Mouse (Mus musculus): ENCODE results near the gene Blzf1. TPM values are rescaled to one million over a fixed set of nuclear protein-coding genes. Genes with fewer than 3 reads are reported as not detected.

Blzf1 gene
- polyA plus RNA-seq, 1 experiment from 2014 or later: 34.3 TPM

Other genes with a start within 250 kb of the Blzf1 start
- gene Sell, start 245.5 kb downstream of the Blzf1 start, polyA plus RNA-seq (2015; fragmentation: Nextera tagmentation; extraction: Ambion mirVana): 3.3 and 4.7 TPM in 2 replicates
- gene Selp, start 192.2 kb downstream of the Blzf1 start, polyA plus RNA-seq (2015; fragmentation: Nextera tagmentation; extraction: Ambion mirVana): 0.26 and 0.29 TPM in 2 replicates
- 1.3 and 1.8 TPM in 2 replicates for gene F5, start 155.7 kb downstream of the Blzf1 start, polyA plus RNA-seq (2015; fragmentation: Nextera tagmentation; extraction: Ambion mirVana)
- 15.3 and 15.9 TPM in 2 replicates for gene Slc19a2, start 58.4 kb downstream of the Blzf1 start, polyA plus RNA-seq (2015; fragmentation: Nextera tagmentation; extraction: Ambion mirVana)
- gene Ccdc181, start 31.9 kb downstream of the Blzf1 start, polyA plus RNA-seq (2015; fragmentation: Nextera tagmentation; extraction: Ambion mirVana): 10.8 and 11.5 TPM in 2 replicates
- 30.3 and 33.8 TPM in 2 replicates for gene Nme7, start 3.4 kb downstream of the Blzf1 start, polyA plus RNA-seq (2015; fragmentation: Nextera tagmentation; extraction: Ambion mirVana)
- gene Atp1b1, start 150.9 kb upstream of the Blzf1 start, polyA plus RNA-seq (2015; fragmentation: Nextera tagmentation; extraction: Ambion mirVana): 129 and 135 TPM in 2 replicates

Data from stomach, embryonic 16.5 days (tissue).